Mouse (Mus musculus) gastrocnemius, postnatal 4 days (tissue): ENCODE results near the gene Plxna2. TPM values are rescaled to one million over a fixed set of nuclear protein-coding genes. Genes with fewer than 3 reads are reported as not detected.

Experiments used
- DNase-seq, 2 experiments: peaks; one replicate each; pipeline ENCODE4 v3.0.0; 2021 to 2022; ENCODE audit warnings: low spot score in 2 of 2, mixed read lengths in 2 of 2
- total RNA-seq, 2 experiments: library from RNA; stranded (reverse); gene quantifications; 2 replicates each; pipeline ENCODE4 v1.2.3; 2021

Plxna2 gene
- total RNA-seq, 2 experiments from 2014 or later, result 27.2 to 31.9 TPM

DNA sequence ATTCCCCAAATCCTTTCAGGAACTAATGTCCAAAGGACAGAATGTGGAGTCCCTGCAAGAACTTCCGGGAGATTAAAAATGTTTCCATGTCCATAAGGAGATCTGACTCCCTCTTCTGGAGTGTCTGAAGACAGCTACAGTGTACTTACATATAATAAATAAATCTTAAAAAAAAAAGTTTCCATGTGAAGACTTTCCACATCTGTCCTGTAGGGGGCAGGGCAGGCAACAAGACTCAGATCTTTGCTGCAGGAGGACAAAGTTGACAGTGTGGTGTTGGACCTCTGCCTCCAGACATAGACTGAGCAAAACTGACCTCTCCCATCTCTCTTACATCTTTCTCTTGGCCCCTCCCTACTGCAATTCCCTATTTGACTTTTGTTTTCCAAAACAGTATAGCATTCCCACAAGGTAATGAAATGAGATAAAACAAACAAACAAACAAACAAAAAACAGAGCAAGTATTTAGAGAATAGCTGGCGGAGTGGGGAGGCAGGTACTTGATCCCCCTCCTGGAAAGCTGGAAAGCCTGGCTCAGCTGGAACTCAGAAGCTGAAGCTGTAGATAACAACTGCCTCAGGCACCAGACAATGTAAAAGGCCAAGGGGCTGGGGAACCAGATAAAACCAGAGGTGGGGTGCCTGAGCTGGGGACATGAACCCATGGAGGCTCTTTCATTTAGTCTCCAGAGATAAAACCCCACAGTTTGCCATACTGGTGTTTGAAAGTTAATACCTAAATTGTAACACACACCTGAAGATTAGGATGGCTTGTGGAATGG, 143.6 kb downstream of the Plxna2 start:
- DNase-seq, result peak in 1 of 2 experiments; percentile 28

DNA sequence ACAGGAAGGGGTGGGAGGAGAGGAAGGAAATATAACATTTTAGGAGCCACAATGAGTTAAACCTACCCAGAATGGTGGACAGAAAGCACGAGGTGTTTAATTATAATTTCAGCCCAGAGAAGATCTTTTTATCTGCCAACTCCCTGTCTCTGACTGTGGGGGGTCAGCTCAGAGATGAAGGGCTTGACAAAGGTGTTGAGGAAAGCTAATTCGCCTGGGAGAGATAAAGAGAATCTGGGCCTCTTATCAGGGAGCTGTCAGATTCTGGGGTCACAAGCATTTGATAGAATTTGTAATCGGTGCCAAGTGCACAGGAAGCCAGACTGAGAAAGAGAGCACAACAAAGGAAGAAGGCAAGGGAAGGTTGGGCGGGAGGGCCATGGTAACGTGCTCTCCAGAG, 144.9 kb downstream of the Plxna2 start:
- DNase-seq, result no peak

DNA sequence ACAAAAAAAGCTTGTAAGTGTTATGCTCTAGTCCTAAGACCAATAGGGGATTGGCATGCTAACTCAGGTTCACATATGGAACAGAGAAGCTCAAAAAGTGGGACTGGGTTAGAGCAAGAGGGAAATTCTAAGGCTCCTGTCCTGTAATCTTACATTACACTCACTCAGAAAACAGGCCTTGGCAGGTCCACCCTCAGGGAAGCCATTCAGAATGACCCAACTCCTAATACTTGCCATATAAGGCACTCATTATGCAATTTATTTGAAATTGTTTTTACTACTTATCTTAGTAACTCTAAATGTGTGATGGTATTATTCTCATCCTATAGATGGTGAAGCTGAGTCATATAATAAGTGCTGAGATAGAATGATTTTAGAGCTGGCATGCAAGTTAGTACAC, 146.9 kb downstream of the Plxna2 start:
- no peak for DNase-seq

DNA sequence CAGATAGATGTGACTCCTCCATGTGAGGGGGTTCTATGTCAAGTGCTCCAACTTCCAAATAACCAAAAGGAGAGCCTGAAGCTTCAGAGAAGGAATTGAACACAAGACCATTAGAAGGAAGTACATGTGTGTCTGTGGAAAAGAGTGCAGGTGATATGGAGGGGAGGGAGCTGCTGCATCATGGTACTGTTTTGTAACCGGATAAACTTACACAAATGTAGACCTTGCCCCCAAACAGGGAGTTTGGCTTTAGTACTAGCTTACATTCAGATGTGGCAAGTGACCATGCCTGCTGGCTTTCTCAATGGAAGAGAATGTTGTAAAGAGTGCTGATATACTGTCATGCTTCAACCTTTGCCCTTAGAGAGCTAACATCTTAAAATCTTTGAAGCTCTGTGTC, 150.8 kb downstream of the Plxna2 start:
- DNase-seq, result no peak

DNA sequence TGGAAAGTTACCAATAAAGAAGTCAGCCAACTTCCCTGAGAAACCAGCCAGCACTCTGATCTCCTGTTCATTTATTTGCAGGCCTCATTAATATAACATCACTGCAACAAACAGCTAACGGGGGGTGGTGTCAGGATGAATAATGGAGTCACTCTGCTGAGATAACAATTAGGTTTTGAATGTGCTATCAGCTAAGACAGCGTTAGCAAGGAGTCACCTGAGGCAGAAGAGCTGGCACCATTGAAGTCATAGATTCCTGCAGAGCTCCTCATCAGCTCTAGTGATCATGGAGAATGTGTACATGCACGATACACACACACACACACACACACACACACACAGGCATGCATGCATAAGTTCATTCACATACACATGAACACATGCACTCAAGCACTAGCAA, 154.0 kb downstream of the Plxna2 start:
- no peak for DNase-seq

DNA sequence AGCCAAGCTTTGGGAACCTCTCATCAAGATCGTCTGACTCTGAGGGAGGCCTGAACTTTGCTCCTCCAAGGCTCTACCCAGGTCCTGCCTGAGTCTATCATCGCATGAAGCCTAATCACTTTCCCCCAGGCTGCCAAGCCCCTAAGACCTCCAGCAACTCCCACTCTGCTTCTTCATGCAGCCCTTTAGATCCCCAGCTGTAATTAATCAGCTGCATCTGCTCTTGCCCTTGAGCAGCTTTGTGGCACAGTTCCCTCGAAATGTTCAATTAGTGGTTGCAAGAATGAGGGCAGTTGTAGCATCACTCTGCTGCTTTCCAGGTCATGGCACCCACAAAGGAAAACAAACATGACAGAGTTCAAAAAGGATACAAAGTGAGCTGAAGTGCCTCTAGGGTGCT, 155.9 kb downstream of the Plxna2 start:
- no peak for DNase-seq

DNA sequence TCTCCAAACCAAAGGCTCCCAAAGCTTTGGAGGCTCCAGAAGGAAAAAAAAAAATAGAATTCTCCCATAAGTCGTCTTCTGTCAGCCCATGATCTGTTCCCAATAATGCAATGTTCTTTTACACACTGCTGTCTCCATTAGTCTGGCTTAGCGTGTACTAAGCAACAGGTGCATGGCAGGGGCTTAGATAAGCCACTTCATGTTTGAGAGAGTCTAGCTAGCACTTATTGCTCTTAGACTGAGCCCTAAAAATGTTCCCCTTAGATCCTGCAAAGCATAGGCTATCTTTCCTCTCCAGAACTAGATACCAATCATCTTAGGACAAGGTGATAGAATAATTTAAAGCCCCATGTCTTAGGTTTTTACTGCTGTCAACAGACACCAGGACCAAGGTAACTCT, 156.3 kb downstream of the Plxna2 start:
- no peak for DNase-seq

DNA sequence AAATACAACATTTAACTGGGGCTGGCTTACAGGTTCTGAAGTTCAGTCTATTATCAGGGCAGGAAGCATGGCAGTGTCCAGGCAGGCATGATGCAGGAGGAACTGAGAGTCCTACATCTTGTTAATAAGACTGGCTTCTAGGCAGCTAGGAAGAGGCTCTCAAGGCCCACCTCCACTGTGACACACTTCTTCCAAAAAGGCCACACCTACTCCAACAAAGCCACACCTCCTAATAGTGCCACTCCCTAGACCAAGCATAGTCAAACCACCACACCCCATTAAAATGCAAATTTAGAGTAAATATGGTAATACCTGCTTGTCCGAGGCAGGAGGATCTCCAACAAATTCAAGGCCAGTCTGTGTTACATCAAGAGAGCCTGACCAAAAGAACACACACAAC, 156.7 kb downstream of the Plxna2 start:
- no peak for DNase-seq

- no peak for DNase-seq
Observed at GRCm38 (mm10) chr1:194775656-194776374, 157.8 kb downstream of the Plxna2 start.

DNA sequence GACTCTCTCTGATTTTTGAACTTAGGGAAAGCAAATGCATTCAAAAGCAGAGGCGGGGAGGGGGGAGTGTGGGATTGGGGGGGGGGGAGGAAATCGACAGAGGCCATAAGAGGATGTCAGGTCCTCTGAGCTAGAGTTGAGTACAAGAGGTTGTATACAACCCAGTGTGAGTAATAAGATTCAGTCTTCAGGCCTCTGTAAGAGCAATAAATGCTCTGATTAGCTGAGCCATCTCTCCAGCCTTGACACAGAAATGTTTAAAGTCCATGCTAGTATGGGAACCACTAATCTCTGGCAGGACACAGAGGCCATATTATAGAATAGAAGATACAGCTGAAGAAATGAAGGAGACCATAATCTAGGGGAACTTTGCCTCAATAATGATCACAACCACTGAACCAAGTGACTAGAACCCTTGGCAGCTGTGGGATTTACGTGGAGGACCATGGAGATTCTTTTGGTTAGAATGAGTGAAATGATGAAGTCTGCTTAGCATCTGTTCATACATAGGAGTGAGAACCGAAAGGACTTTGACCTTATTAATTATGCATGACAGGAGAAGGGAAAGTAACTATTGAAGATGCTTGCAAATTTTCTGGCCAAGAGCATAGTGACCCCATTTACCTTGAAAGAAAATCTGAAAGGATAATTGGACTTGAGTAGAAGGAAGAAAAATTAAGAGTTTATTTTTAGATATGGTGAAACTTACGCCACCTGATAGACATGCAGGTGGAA, 158.7 kb downstream of the Plxna2 start:
- DNase-seq, result no peak

GRCm38 (mm10) chr1:194777608-194778007, 159.6 kb downstream of the Plxna2 start:
- no peak for DNase-seq

DNA sequence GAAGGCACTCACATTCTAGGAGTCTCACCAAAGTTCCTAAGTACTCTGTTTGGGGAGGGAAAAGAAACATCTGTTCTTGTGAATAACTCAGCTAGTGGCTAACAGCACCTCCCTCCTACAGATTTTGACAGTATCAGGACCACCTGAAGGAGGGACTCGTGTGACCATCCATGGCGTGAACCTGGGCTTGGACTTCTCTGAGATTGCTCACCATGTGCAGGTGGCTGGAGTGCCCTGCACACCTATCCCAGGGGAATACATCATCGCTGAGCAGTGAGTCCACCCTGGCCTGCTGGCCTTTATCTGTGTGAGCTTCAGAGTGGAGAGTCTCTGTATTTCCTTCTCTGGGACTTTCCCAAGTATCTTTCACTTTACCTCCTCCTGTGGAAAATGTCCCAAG, 162.4 kb downstream of the Plxna2 start:
- no peak for DNase-seq

- no peak for DNase-seq
Observed at GRCm38 (mm10) chr1:194780794-194781390, 162.9 kb downstream of the Plxna2 start.

- no peak for DNase-seq
Observed at GRCm38 (mm10) chr1:194781556-194781955, 163.5 kb downstream of the Plxna2 start.

DNA sequence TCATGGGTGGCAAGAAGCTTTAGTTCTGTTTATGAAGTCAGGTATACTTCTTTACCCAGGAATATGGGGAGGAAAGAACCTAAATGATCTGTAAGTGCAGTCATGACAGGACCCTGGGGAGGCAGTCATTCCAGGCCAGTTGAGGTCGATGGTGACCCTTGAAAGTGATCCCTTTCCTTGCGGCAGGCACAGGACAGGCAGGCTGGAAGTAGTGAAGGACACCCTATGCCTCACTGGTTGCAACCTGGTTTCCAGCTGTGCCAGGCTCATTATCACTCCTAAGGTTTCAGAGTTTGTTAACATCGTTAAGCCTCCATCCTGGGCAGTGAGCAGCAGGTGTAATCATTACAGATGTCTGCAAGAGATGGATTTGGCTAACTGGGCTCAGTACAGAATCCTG, 164.3 kb downstream of the Plxna2 start:
- no peak for DNase-seq

GRCm38 (mm10) chr1:194787626-194788025, 169.6 kb downstream of the Plxna2 start:
- no peak for DNase-seq

- DNase-seq, result no peak
Observed at GRCm38 (mm10) chr1:194793226-194793924, 175.4 kb downstream of the Plxna2 start.

- no peak for DNase-seq
Observed at GRCm38 (mm10) chr1:194795316-194795715, 177.3 kb downstream of the Plxna2 start.

DNA sequence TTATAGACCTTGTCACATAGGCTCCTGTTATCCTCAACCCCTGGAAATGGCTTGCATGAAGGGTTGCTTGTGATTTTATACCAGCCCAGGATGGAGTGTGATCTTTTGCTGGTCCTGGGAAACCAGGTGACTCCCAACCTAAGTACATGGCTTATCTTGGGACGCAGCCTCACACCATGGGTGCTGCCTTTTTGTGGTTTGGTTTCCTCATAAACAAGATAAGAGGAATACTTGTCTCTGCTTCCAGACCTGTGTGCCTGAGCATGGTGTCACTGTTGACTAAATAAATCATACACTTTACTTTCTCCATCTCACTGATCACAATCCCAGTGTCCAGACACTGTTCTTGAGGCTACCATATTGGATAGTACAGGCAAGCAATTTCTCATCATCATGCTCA, 179.8 kb downstream of the Plxna2 start:
- DNase-seq, result no peak

DNA sequence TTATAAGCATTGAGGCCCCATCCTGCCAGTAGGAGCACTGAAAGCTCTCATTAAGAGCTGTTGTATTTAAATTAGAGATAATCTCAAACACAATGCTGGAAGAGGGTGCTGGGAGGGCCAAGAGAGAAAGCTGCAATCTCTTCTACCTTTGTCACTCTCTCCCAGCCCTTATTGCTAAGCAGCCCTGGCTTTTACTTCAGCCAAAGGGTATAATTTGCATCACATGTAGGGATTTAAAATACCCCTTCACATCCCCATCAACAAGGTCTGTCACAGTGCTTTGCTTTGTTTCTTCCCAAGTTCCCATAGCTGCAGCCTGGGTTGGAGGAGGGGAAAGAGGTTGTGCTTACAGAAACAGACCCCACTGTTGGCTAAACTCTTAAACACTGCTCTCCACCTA, 180.5 kb downstream of the Plxna2 start:
- no peak for DNase-seq

DNA sequence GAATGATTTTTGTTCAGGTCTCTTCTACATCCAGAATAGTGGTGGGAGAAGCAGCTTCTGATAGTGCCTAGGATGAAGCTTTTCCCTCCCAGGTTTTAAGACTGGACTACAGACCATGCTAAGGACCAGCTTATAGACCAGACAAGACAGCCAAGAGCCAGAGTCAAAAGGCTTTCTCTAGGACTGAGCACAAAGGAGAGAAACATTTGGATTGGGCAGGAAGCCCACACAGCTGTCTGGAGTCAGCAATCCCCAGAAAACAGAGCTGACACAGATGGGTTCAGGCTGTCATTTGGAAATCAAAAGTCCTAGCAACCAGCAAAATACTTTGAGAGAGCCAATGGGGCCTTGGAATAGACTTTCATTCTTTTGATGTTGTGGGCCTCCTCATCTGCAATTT, 190.2 kb downstream of the Plxna2 start:
- peak in 1 of 2 experiments; percentile 46 for DNase-seq
